Mouse (Mus musculus): ENCODE measurements around the gene Manba. TPM values are rescaled to one million over a fixed set of nuclear protein-coding genes. Genes with fewer than 3 reads are reported as not detected.

The Manba gene
- total and polyA plus RNA-seq, 3 experiments, result 30.9 to 35.2 (median 31.5) TPM

DNA sequence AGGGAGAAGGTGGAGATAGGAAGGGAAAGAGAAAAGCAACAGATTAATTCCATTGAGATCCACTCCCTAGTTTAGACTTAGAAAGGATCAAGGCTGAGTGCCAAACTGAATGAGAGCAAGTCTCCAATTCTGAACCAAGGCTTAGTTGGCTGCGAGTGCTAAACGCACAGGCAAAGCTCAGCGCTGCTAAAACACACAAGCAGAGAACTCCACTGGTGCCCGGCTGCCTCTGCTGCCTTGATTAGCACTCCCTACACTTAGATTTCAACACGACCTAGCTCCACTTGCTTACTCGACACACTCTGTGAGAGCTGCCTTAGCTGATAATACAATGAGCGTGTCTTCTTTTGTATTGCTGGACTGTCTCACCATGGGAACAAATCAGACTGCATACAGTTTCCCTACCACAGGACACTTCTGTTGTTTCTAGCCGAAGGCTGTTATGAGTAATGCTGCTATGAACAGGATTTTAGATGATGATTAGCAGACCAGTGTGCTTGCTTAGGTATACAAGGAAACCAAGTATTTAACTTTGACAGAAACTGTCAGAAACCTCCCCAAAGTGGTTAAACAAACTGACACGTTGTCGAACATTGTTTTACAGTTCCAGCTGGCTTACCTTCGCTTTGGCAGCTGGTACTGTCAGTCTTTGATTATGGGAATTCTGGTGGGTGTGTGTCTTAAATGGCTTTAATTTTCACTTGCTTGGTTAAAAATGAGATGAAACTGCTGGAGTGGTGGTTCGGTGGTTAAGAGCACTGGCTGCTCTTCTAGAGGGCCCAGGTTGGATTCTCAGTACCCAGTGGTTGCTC, 71.6 kb downstream of the Manba start:
- Histone ChIP-seq H3K4me2 (ENCODE audit: insufficient read depth, low read depth, poor library complexity, severe bottlenecking) (no peak overlapping the region), H3K27me3 (replicated peaks) (no peaks in the 10 kb centered on the region), H3K4me1 (ENCODE audit: control insufficient read depth in 1 of 2, insufficient read depth in 2 of 2) (no peaks in the 10 kb centered on the region), H3K36me3 (replicated peaks in 1 of 2; ENCODE audit: control insufficient read depth in 1 of 2, insufficient read depth in 1 of 2, low read length in 1 of 2) (peaks cover 14 to 69% of the 10 kb centered on the region in 2 experiments), H3K79me2 (replicated peaks; ENCODE audit: control insufficient read depth, extremely low read depth, insufficient read depth, poor library complexity, severe bottlenecking) (no peaks in the 10 kb centered on the region), H3K9me3 (replicated peaks; ENCODE audit: low read length) (peaks cover 5% of the 10 kb centered on the region), H3K27ac (ENCODE audit: insufficient read depth, low read depth) (no peak overlapping the region), H3K4me3 (replicated peaks in 1 of 3; ENCODE audit: low read depth in 2 of 3, low read length in 2 of 3, poor library complexity in 1 of 3) (no peak overlapping the region), H3K9ac (ENCODE audit: insufficient read depth, low read depth) (no peak overlapping the region)
- no peak for DNase-seq (ENCODE audit: extremely low read depth)
- in situ Hi-C loops (cut with MboI; ENCODE audit: low pct_ligation_motif_present, low pct_unique_long_range_greater_than_20kb, low sequenced_read_pairs) (no loop called here), dilution Hi-C loops (cut with MboI; ENCODE audit: extremely low pct_ligation_motif_present, extremely low pct_unique_long_range_greater_than_20kb, low sequenced_read_pairs) (no loop called here)
- TF ChIP-seq ZKSCAN1 (IDR thresholded peaks at IDR 0.05; ENCODE audit: borderline replicate concordance, low read depth, low read length) (no peak), SMC3 (IDR thresholded peaks at IDR 0.05; ENCODE audit: low read depth, low read length) (no peak), ZMIZ1 (IDR thresholded peaks at IDR 0.05; ENCODE audit: low read depth, low read length) (no peak), USF2 (conservative IDR thresholded peaks at IDR 0.05; ENCODE audit: low read depth, low read length) (no peak), MAX (IDR thresholded peaks at IDR 0.05; ENCODE audit: low read length) (no peak), ZNF384 (IDR thresholded peaks at IDR 0.05; ENCODE audit: low read depth, low read length) (no peak), MAFK (IDR thresholded peaks at IDR 0.05; ENCODE audit: insufficient replicate concordance, low read length) (no peak), CHD1 (IDR thresholded peaks at IDR 0.05; ENCODE audit: low read depth, low read length) (no peak), USF1 (IDR thresholded peaks at IDR 0.05; ENCODE audit: low read depth, low read length) (no peak), UBTF (IDR thresholded peaks at IDR 0.05; ENCODE audit: low read depth, low read length) (no peak), PAX5 (IDR thresholded peaks at IDR 0.05; ENCODE audit: low read length) (no peak)

DNA sequence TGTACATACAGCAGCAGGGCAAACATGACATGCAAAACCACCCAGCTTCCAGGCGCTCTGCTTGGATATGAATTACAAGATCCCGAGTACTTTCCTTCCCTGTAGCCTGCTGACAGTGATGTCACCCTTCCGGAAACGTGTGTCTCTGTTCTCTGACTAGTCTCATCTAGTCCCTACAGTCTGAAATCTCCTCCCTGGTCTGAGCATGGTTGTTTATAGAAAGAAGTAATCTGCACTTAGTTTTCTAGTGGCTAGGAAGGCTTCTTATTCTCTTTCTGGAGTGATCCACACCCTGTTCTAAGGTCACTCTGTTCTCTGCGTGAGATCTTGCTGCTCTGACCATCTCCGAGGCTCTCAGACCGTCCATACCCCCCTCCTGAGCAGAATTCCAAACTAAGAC, 76.6 kb downstream of the Manba start:
- peaks cover 10 to 64% of the 10 kb centered on the region in 2 experiments for H3K36me3 ChIP-seq (replicated peaks in 1 of 2; ENCODE audit: control insufficient read depth in 1 of 2, insufficient read depth in 1 of 2, low read length in 1 of 2)
- TF ChIP-seq JUND (conservative IDR thresholded peaks at IDR 0.05; ENCODE audit: low read depth, low read length), result no peak
- no peak for TF ChIP-seq NELFE (IDR thresholded peaks at IDR 0.05; ENCODE audit: low read depth, low read length)
- no peak for TF ChIP-seq ZKSCAN1 (IDR thresholded peaks at IDR 0.05; ENCODE audit: borderline replicate concordance, low read depth, low read length)
- TF ChIP-seq UBTF (IDR thresholded peaks at IDR 0.05; ENCODE audit: low read depth, low read length), result no peak
- no peak for TF ChIP-seq TCF12 (IDR thresholded peaks at IDR 0.05; ENCODE audit: low read depth, low read length)
- TF ChIP-seq MAFK (IDR thresholded peaks at IDR 0.05; ENCODE audit: insufficient replicate concordance, low read length), result no peak
- no peak for TF ChIP-seq MEF2A (IDR thresholded peaks at IDR 0.05; ENCODE audit: borderline replicate concordance, low read depth, low read length)
- H3K79me2 ChIP-seq (replicated peaks; ENCODE audit: control insufficient read depth, extremely low read depth, insufficient read depth, poor library complexity, severe bottlenecking), result no peaks in the 10 kb centered on the region
- peaks cover 0 to 15% of the 10 kb centered on the region in 2 experiments; a peak in 2 of 4 replicates for H3K4me1 ChIP-seq (ENCODE audit: control insufficient read depth in 1 of 2, insufficient read depth in 2 of 2)
- no peak overlapping the region for H3K27ac ChIP-seq (ENCODE audit: insufficient read depth, low read depth)
- dilution Hi-C loops (cut with MboI; ENCODE audit: extremely low pct_ligation_motif_present, extremely low pct_unique_long_range_greater_than_20kb, low sequenced_read_pairs), result no loop called here
- in situ Hi-C loops (cut with MboI; ENCODE audit: low pct_ligation_motif_present, low pct_unique_long_range_greater_than_20kb, low sequenced_read_pairs), result no loop called here
- no peak overlapping the region for H3K4me3 ChIP-seq (replicated peaks in 1 of 3; ENCODE audit: low read depth in 2 of 3, low read length in 2 of 3, poor library complexity in 1 of 3)
- H3K9me3 ChIP-seq (replicated peaks; ENCODE audit: low read length), result no peaks in the 10 kb centered on the region
- no peak for DNase-seq (ENCODE audit: extremely low read depth)
- no peaks in the 10 kb centered on the region for H3K27me3 ChIP-seq (replicated peaks)
- H3K4me2 ChIP-seq (ENCODE audit: insufficient read depth, low read depth, poor library complexity, severe bottlenecking), result no peak overlapping the region
- no peak overlapping the region for H3K9ac ChIP-seq (ENCODE audit: insufficient read depth, low read depth)

All from CH12.LX (cell line).